Mouse (Mus musculus) limb, embryonic 14.5 days (tissue): Measurements from ENCODE around the gene Pkp4. TPM values are rescaled to one million over a fixed set of nuclear protein-coding genes. Genes with fewer than 3 reads are reported as not detected.
"Not testable (repeated sequence)": the region's sequence is repeated elsewhere in the genome, so short reads cannot be mapped to it uniquely, and the experiment has no call there.

ENCODE experiments used
- ATAC-seq: fragments of 200-750 bp; cut with Nextera tagmentation; 2 replicates; pipeline ENCODE4 v1.8.0; 2017; ENCODE audit warnings: low read depth, moderate number of reproducible peaks, moderate TSS enrichment; ENCODE audit not compliant: low FRiP score
- DNase-seq: peaks from one replicate; pipeline ENCODE4 v3.0.0-alpha.2; 2015; ENCODE audit warnings: low spot score
- H3K27ac ChIP-seq: fragments of 300-500 bp; sonication (generic); replicated peaks from 2 replicates; pipeline ENCODE4 v1.5.1; 2014; ENCODE audit warnings: low read depth, mild to moderate bottlenecking, low read length, moderate library complexity, mixed read lengths
- H3K27me3 ChIP-seq: fragments of 300-500 bp; sonication (generic); 2 replicates; pipeline ENCODE4 v1.6.1; 2014; ENCODE audit warnings: low read length, mixed read lengths; ENCODE audit not compliant: control insufficient read depth, insufficient read depth
- H3K36me3 ChIP-seq: fragments of 300-500 bp; sonication (generic); 2 replicates; pipeline ENCODE4 v1.6.1; 2014; ENCODE audit warnings: mild to moderate bottlenecking, low read length, moderate library complexity, mixed read lengths; ENCODE audit not compliant: control insufficient read depth, insufficient read depth
- H3K4me1 ChIP-seq: fragments of 300-500 bp; sonication (generic); 2 replicates; pipeline ENCODE4 v1.6.1; 2014; ENCODE audit warnings: antibody characterized with exemption, low read length, mixed read lengths; ENCODE audit not compliant: control insufficient read depth, insufficient read depth
- H3K4me2 ChIP-seq: fragments of 300-500 bp; sonication (generic); replicated peaks from 2 replicates; pipeline ENCODE4 v1.6.1; 2014; ENCODE audit warnings: low read depth, mild to moderate bottlenecking, low read length, moderate library complexity; ENCODE audit not compliant: severe bottlenecking
- H3K4me3 ChIP-seq: fragments of 300-500 bp; sonication (generic); replicated peaks from 2 replicates; pipeline ENCODE4 v1.5.1; 2014; ENCODE audit warnings: low read length
- H3K9ac ChIP-seq: fragments of 300-500 bp; sonication (generic); 2 replicates; pipeline ENCODE4 v1.6.1; 2014; ENCODE audit warnings: mild to moderate bottlenecking, low read depth, low read length, moderate library complexity; ENCODE audit not compliant: severe bottlenecking
- H3K9me3 ChIP-seq: fragments of 300-500 bp; sonication (generic); 2 replicates; pipeline ENCODE4 v1.6.1; 2016; ENCODE audit warnings: low read length; ENCODE audit not compliant: control insufficient read depth
- POLR2A ChIP-seq: fragments of 200-500 bp; IDR thresholded peaks from 2 replicates; pipeline ENCODE4 v1.8.0; 2012; ENCODE audit warnings: inconsistent platforms, mild to moderate bottlenecking, moderate library complexity, borderline replicate concordance; ENCODE audit not compliant: insufficient read depth, insufficient read length; ENCODE audit errors: extremely low read depth
- WGBS: fragments of 180-500 bp; shearing (Covaris S2); extraction: QIAGEN DNeasy Blood & Tissue Kit; methylation state at CpG from one replicate; pipeline ENCODE4 v1.1.7; 2014; 5-methylcytosine and 5-hydroxymethylcytosine counted together
- polyA plus RNA-seq, 2 experiments: library from polyadenylated mRNA; depleted of rRNA in 1 of 2; stranded (reverse) in 1 of 2; unstranded in 1 of 2; fragments of >200 nt; fragmentation: Nextera tagmentation in 1 of 2; extraction: Ambion mirVana in 1 of 2; gene quantifications; 2 replicates each; pipeline versions ENCODE4 v1.2.1 to v1.2.3; 2012 to 2014

Gene Pkp4
- polyA plus RNA-seq, 2 experiments: 31.3 to 48.7 TPM

- ATAC-seq (no peak), DNase-seq (no peak)
- H3K4me3 ChIP-seq: no peak overlapping the region
- H3K27me3 ChIP-seq: no peaks in the 10 kb centered on the region
- H3K4me1 ChIP-seq: no peaks in the 10 kb centered on the region
- 98% methylated on average over 4 of the region's 4 CpGs for WGBS
- H3K9ac ChIP-seq: no peak overlapping the region
- no peaks in the 10 kb centered on the region for H3K36me3 ChIP-seq
- no peak for TF ChIP-seq POLR2A
- no peak overlapping the region for H3K4me2 ChIP-seq
- no peak overlapping the region for H3K27ac ChIP-seq
- H3K9me3 ChIP-seq: no peaks in the 10 kb centered on the region
These were observed 234.0 kb downstream of the Pkp4 start for GRCm38 (mm10) chr2:59394651-59395050.

GRCm38 (mm10) chr2:59395160-59395650, 234.6 kb downstream of the Pkp4 start:
- H3K4me2 ChIP-seq, H3K4me1 ChIP-seq, H3K27ac ChIP-seq, DNase-seq, ATAC-seq, H3K27me3 ChIP-seq, H3K4me3 ChIP-seq, H3K9ac ChIP-seq, H3K36me3 ChIP-seq, H3K9me3 ChIP-seq: not testable (repeated sequence)
- WGBS: 83% methylated on average over 1 of the region's 1 CpGs

GRCm38 (mm10) chr2:59396555-59396954, 235.9 kb downstream of the Pkp4 start:
- 94% methylated on average over 1 of the region's 1 CpGs for WGBS
- Histone ChIP-seq H3K9ac (no peak overlapping the region), H3K4me2 (no peak overlapping the region), H3K27ac (no peak overlapping the region), H3K9me3 (no peaks in the 10 kb centered on the region), H3K27me3 (no peaks in the 10 kb centered on the region), H3K4me3 (no peak overlapping the region), H3K36me3 (no peaks in the 10 kb centered on the region), H3K4me1 (peaks cover 2% of the 10 kb centered on the region)
- no peak for TF ChIP-seq POLR2A
- no peak for ATAC-seq
- no peak for DNase-seq

GRCm38 (mm10) chr2:59397531-59397930, 236.9 kb downstream of the Pkp4 start:
- Histone ChIP-seq H3K9me3 (no peaks in the 10 kb centered on the region), H3K36me3 (no peaks in the 10 kb centered on the region), H3K27ac (no peak overlapping the region), H3K27me3 (no peaks in the 10 kb centered on the region), H3K4me1 (peaks cover 6% of the 10 kb centered on the region), H3K9ac (no peak overlapping the region), H3K4me2 (no peak overlapping the region), H3K4me3 (no peak overlapping the region)
- TF ChIP-seq POLR2A: no peak
- ATAC-seq (no peak), DNase-seq (no peak)

GRCm38 (mm10) chr2:59400901-59401378, 240.3 kb downstream of the Pkp4 start:
- Histone ChIP-seq H3K9me3 (no peaks in the 10 kb centered on the region), H3K4me1 (peaks cover 6% of the 10 kb centered on the region), H3K27me3 (no peaks in the 10 kb centered on the region), H3K9ac (no peak overlapping the region), H3K27ac (no peak overlapping the region), H3K36me3 (no peaks in the 10 kb centered on the region), H3K4me2 (no peak overlapping the region), H3K4me3 (no peak overlapping the region)
- 74% methylated on average over 2 of the region's 2 CpGs for WGBS
- no peak for DNase-seq
- no peak for ATAC-seq
- TF ChIP-seq POLR2A: no peak
